Mouse (Mus musculus): Measurements from ENCODE around the gene Nat8f6. TPM values are rescaled to one million over a fixed set of nuclear protein-coding genes. Genes with fewer than 3 reads are reported as not detected.
"Not testable (repeated sequence)": the region's sequence is repeated elsewhere in the genome, so short reads cannot be mapped to it uniquely, and the experiment has no call there.

The Nat8f6 gene
- total RNA-seq, 2 experiments from 2014 or later: 1.0 to 1.1 TPM

GRCm38 (mm10) chr6:85763127-85764070 lies 57.4 kb downstream of the Nat8f6 start:
- DNase-seq (ENCODE audit: low spot score in 2 of 2); intact Hi-C loops (cut with DNase I): not testable (repeated sequence)

- intact Hi-C loops (cut with DNase I); DNase-seq (ENCODE audit: low spot score in 2 of 2): not testable (repeated sequence)
Measured at GRCm38 (mm10) chr6:85762678-85763077, 58.1 kb downstream of the Nat8f6 start.

Small RNA genes lying within 50 kb of the gene (microRNA-seq; reads per million reads assigned to microRNA genes)
- gene Mir6375: 0 reads per million in 2 experiments

Other genes with a start within 250 kb of the Nat8f6 start
- gene Alms1, start 233.4 kb downstream of the Nat8f6 start, total RNA-seq (2021): 1 to 10 TPM; 7.6 to 9.4 TPM
- gene Nat8f7, start 107.7 kb downstream of the Nat8f6 start, total RNA-seq (2021): 1 to 10 TPM; 2.0 to 2.2 TPM
- gene Nat8f3, start 55.2 kb downstream of the Nat8f6 start, total RNA-seq (2021): 1 to 10 TPM; 1.8 TPM
- 1 to 10 TPM; 2.2 to 3.1 TPM for gene Nat8f5, start within 50 bp of the Nat8f6 start, total RNA-seq (2021)
- gene Nat8, start 11.1 kb upstream of the Nat8f6 start, total RNA-seq (2021): 1 to 10 TPM; 1.2 to 2.0 TPM
- 1 to 10 TPM in 1 of 2 experiments, under 1 TPM in 1; 0.76 to 1.1 TPM for gene Nat8f2, start 48.2 kb upstream of the Nat8f6 start, total RNA-seq (2021)
- gene Nat8f4, start 83.9 kb upstream of the Nat8f6 start, total RNA-seq (2021): 1 to 10 TPM; 3.9 to 4.2 TPM
- 10 to 100 TPM; 48.9 to 52.2 TPM for gene Tprkb, start 90.9 kb upstream of the Nat8f6 start, total RNA-seq (2021)
- 10 to 100 TPM; 17.4 to 18.8 TPM for gene Nat8f1, start 94.7 kb upstream of the Nat8f6 start, total RNA-seq (2021)
- 10 to 100 TPM; 75.4 to 78.5 TPM for gene Dusp11, start 140.7 kb upstream of the Nat8f6 start, total RNA-seq (2021)
- gene Figla, start 195.2 kb upstream of the Nat8f6 start, total RNA-seq (2021): not detected
- gene Add2, start 207.7 kb upstream of the Nat8f6 start, total RNA-seq (2021): 100 to 1,000 TPM; 225 to 236 TPM

Data from left cerebral cortex, postnatal 14 days (tissue).